Mouse (Mus musculus): ENCODE results near the gene Pan3. TPM values are rescaled to one million over a fixed set of nuclear protein-coding genes. Genes with fewer than 3 reads are reported as not detected.

Pan3 gene
- polyA plus RNA-seq, 1 experiment from 2014 or later = 45.3 TPM

DNA sequence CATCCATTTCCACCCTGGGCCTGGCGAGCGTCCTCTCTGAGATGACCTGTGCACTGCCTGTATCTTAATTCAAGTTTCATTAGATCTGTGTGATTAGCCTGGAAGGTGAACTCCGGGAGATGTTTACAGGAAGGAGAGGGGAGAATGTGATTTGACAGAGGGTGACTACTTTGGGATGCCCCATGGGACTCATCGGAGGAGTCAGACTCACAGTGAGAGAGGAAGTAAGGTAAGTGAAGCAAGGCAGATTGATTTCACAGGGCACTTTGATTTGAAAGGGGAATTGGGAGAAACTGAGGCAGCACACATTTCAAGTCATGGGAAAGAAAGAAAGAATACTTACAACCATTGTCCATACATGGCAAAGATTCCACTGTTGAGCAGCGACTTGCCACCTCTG, 23.8 kb upstream of the Pan3 start:
- H3K9ac ChIP-seq = no peak overlapping the region
- 83% methylated on average over 5 of the region's 5 CpGs for WGBS
- no peak for ATAC-seq (ENCODE audit: low FRiP score, low read depth)

DNA sequence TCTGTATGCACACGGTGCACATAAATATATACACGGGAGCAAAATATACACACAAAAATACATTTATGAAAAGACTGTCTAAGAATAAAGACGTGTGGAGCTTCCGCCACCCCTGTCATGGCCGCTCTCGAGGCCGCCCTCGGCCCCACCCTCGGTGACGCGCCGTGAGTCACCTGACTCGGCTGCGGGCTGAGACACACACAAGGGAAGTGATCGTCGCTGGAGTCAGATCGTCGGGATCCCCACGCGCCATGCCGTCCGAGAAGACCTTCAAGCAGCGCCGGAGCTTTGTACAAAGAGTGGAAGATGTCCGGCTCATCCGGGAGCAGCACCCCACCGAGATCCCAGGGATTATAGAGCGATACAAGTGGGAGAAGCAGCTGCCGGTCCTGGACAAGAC, 21.2 kb upstream of the Pan3 start:
- Histone ChIP-seq H3K9me3 (no peaks in the 10 kb centered on the region), H3K4me2 (replicated peaks) (0 out of 2 replicates have a peak overlapping the region, but pooled peaks have one; percentile 20), H3K9ac (no peak overlapping the region), H3K4me1 (no peaks in the 10 kb centered on the region), H3K27ac (no peak overlapping the region), H3K4me3 (no peak overlapping the region), H3K27me3 (replicated peaks) (no peaks in the 10 kb centered on the region), H3K36me3 (no peaks in the 10 kb centered on the region)
- ATAC-seq (ENCODE audit: low FRiP score, low read depth) = no peak
- 65% methylated on average over 29 of the region's 29 CpGs for WGBS

More for the DNA sequence above, 23.8 kb upstream of the Pan3 start:
- no peaks in the 10 kb centered on the region for H3K36me3 ChIP-seq
- H3K27me3 ChIP-seq (replicated peaks) = peaks cover 14% of the 10 kb centered on the region
- H3K4me2 ChIP-seq (replicated peaks) = no peak overlapping the region
- no peaks in the 10 kb centered on the region for H3K4me1 ChIP-seq
- no peak overlapping the region for H3K4me3 ChIP-seq
- H3K9me3 ChIP-seq = no peaks in the 10 kb centered on the region
- H3K27ac ChIP-seq = no peak overlapping the region

DNA sequence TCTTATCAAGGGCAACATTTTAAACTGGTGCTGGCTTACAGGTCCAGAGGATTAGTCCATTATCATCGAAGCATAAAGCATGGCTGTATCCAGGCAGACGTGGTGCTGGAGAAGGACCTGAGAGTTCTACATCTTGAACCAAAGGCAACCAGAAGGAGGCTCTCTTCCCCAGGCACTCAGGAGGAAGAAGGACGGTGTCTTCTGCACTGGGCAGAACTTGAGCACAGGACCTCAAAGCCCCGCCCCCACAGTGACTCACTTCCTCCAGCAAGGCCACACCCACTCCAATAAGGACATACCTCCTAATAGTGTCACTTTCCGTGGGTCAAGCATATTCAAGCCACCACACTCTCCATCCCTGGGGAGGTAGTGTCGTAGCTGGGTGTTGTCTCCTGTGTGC, 19.4 kb upstream of the Pan3 start:
- no peaks in the 10 kb centered on the region for H3K27me3 ChIP-seq (replicated peaks)
- H3K9ac ChIP-seq = no peak overlapping the region
- no peak overlapping the region for H3K4me2 ChIP-seq (replicated peaks)
- H3K27ac ChIP-seq = no peak overlapping the region
- no peaks in the 10 kb centered on the region for H3K36me3 ChIP-seq
- H3K4me3 ChIP-seq = no peak overlapping the region
- ATAC-seq (ENCODE audit: low FRiP score, low read depth) = no peak
- WGBS = 89% methylated on average over 6 of the region's 6 CpGs
- no peaks in the 10 kb centered on the region for H3K9me3 ChIP-seq
- H3K4me1 ChIP-seq = no peaks in the 10 kb centered on the region

- Histone ChIP-seq H3K4me3 (no peak overlapping the region), H3K36me3 (no peaks in the 10 kb centered on the region), H3K27ac (no peak overlapping the region), H3K9me3 (no peaks in the 10 kb centered on the region), H3K4me1 (no peaks in the 10 kb centered on the region), H3K4me2 (replicated peaks) (no peak overlapping the region), H3K27me3 (replicated peaks) (no peaks in the 10 kb centered on the region), H3K9ac (no peak overlapping the region)
- whole genome bisulfite sequencing = 80% methylated on average over 1 of the region's 1 CpGs
- ATAC-seq (ENCODE audit: low FRiP score, low read depth) = no peak
Measured at GRCm38 (mm10) chr5:147417986-147418385, 12.0 kb upstream of the Pan3 start.

- Histone ChIP-seq H3K4me2 (replicated peaks) (no peak overlapping the region), H3K4me1 (no peaks in the 10 kb centered on the region), H3K9me3 (no peaks in the 10 kb centered on the region), H3K27me3 (replicated peaks) (no peaks in the 10 kb centered on the region), H3K9ac (no peak overlapping the region), H3K27ac (no peak overlapping the region), H3K36me3 (no peaks in the 10 kb centered on the region), H3K4me3 (no peak overlapping the region)
- ATAC-seq (ENCODE audit: low FRiP score, low read depth) = no peak
- 55% methylated on average over 10 of the region's 10 CpGs for WGBS
Measured at GRCm38 (mm10) chr5:147418394-147419121, 11.4 kb upstream of the Pan3 start.

GRCm38 (mm10) chr5:147423612-147424011, 6.3 kb upstream of the Pan3 start:
- Histone ChIP-seq H3K27me3 (replicated peaks) (no peaks in the 10 kb centered on the region), H3K4me1 (no peaks in the 10 kb centered on the region), H3K9me3 (no peaks in the 10 kb centered on the region), H3K27ac (no peak overlapping the region), H3K4me3 (no peak overlapping the region), H3K9ac (no peak overlapping the region), H3K4me2 (replicated peaks) (no peak overlapping the region), H3K36me3 (no peaks in the 10 kb centered on the region)
- 51% methylated on average over 6 of the region's 6 CpGs for WGBS
- ATAC-seq (ENCODE audit: low FRiP score, low read depth) = no peak

DNA sequence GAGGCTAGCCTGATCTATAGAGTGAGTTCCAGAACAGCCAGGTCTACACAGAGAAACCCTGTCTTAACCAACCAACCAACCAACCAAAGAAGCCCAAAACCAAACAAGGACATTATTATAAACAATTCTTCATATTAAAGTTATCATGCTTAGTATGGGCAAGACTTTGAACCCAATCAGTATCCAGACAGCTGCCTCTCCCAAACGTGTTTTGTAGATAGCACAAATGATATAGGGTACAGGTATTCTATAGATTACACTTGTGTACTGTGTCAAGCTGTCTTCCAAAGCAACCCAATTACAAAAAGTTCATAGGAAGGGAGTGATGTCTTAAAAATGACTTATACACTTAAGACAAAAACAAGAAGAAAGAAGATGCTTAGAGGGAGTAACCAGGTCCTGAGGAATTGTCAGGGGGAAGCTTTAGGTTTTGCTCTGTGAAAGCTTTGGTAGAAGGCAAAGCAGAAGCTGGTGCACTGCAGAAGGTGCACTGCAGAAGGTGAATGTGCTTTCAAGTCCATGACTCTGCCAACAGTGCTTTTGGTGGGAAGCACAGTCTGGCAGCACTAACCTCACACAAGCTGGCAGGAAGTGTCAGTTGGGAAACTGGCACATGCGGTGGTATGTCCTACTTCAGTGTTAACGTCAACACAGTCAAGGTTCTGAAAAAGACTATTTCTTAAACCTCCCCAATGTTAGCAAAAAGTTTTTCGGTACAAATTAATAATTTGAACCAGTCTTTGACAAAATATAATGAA, 3.7 kb upstream of the Pan3 start:
- 81% methylated on average over 4 of the region's 4 CpGs for WGBS
- Histone ChIP-seq H3K9me3 (no peaks in the 10 kb centered on the region), H3K27ac (no peak overlapping the region), H3K9ac (no peak overlapping the region), H3K36me3 (no peaks in the 10 kb centered on the region), H3K4me2 (replicated peaks) (no peak overlapping the region), H3K27me3 (replicated peaks) (no peaks in the 10 kb centered on the region), H3K4me1 (peaks cover 6% of the 10 kb centered on the region; the same call in 1 of the 2 replicates), H3K4me3 (no peak overlapping the region)
- ATAC-seq (ENCODE audit: low FRiP score, low read depth) = no peak

GRCm38 (mm10) chr5:147430361-147430935, 487 bp downstream of the Pan3 start:
- Histone ChIP-seq H3K4me1 (peaks cover 19% of the 10 kb centered on the region), H3K9ac (peak overlapping the region; percentile 86), H3K27me3 (replicated peaks) (no peaks in the 10 kb centered on the region), H3K27ac (peak overlapping the region; percentile 98), H3K36me3 (no peaks in the 10 kb centered on the region), H3K4me3 (peak overlapping the region; percentile 85), H3K9me3 (no peaks in the 10 kb centered on the region), H3K4me2 (replicated peaks) (peak overlapping the region; percentile 79)
- ATAC-seq (ENCODE audit: low FRiP score, low read depth) = peak; percentile 89
- under 1% methylated on average over 75 of the region's 91 CpGs for WGBS

- ATAC-seq (ENCODE audit: low FRiP score, low read depth) = peak; percentile 79
- Histone ChIP-seq H3K9ac (peak overlapping the region; percentile 86), H3K4me1 (peaks cover 19% of the 10 kb centered on the region), H3K36me3 (no peaks in the 10 kb centered on the region), H3K27ac (peak overlapping the region; percentile 98), H3K4me2 (replicated peaks) (peak overlapping the region; percentile 79), H3K27me3 (replicated peaks) (no peaks in the 10 kb centered on the region), H3K4me3 (peak overlapping the region; percentile 85), H3K9me3 (no peaks in the 10 kb centered on the region)
- WGBS = under 1% methylated on average over 65 of the region's 68 CpGs
Measured at GRCm38 (mm10) chr5:147430936-147431839, 1.2 kb downstream of the Pan3 start.

DNA sequence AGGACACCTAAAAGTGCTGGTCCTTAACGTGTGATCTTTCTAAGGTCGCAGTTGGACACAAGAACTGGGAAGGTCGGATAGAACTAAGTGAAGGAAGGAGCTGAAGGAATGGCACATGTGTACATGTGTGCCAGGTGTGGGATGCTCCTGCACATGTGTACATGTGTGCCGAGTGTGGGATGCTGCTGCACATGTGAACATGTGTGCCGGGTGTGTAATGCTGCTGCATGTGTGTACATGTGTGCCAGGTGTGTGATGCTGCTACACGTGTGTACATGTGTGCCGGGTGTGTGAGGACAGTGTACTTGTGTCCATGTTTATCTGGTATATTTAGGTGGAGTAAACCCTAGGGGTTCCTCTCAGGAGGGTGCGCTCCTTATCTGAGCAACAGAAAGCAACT, 3.0 kb downstream of the Pan3 start:
- Histone ChIP-seq H3K36me3 (no peaks in the 10 kb centered on the region), H3K4me1 (peaks cover 19% of the 10 kb centered on the region), H3K27me3 (replicated peaks) (no peaks in the 10 kb centered on the region), H3K9ac (no peak overlapping the region), H3K9me3 (no peaks in the 10 kb centered on the region), H3K27ac (no peak overlapping the region), H3K4me2 (replicated peaks) (no peak overlapping the region), H3K4me3 (no peak overlapping the region)
- no peak for ATAC-seq (ENCODE audit: low FRiP score, low read depth)
- 91% methylated on average over 8 of the region's 8 CpGs for WGBS

DNA sequence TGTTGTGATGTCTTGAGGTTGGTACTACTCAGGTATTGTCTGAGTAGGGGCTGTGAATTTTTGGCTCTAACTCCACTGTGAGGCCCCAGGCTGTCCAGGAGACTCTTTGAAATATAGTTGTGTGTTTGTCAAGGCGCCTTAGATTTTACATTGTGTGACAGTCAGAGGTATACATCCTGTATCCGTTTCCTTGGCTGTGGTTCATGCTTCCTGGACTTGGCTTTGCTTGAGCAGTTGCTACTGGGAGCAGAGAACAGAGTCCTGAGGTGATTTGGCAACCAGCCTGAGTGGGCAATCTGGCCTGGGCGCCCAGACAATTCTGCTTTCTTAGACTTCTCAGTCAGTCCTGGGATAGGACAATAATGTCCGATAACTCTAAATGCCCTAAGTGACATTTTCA, 5.3 kb downstream of the Pan3 start:
- Histone ChIP-seq H3K4me1 (peaks cover 12% of the 10 kb centered on the region), H3K27me3 (replicated peaks) (no peaks in the 10 kb centered on the region), H3K27ac (no peak overlapping the region), H3K4me3 (no peak overlapping the region), H3K9me3 (no peaks in the 10 kb centered on the region), H3K36me3 (no peaks in the 10 kb centered on the region), H3K9ac (no peak overlapping the region), H3K4me2 (replicated peaks) (no peak overlapping the region)
- WGBS = 78% methylated on average over 4 of the region's 4 CpGs
- no peak for ATAC-seq (ENCODE audit: low FRiP score, low read depth)

- peaks cover 12% of the 10 kb centered on the region for H3K4me1 ChIP-seq
- H3K36me3 ChIP-seq = no peaks in the 10 kb centered on the region
- H3K4me2 ChIP-seq (replicated peaks) = no peak overlapping the region
- no peak overlapping the region for H3K27ac ChIP-seq
- no peak for ATAC-seq (ENCODE audit: low FRiP score, low read depth)
- 83% methylated on average over 2 of the region's 2 CpGs for WGBS
- H3K27me3 ChIP-seq (replicated peaks) = no peaks in the 10 kb centered on the region
- H3K9ac ChIP-seq = no peak overlapping the region
- H3K9me3 ChIP-seq = no peaks in the 10 kb centered on the region
- no peak overlapping the region for H3K4me3 ChIP-seq
Measured at GRCm38 (mm10) chr5:147435751-147436150, 5.8 kb downstream of the Pan3 start.
